Mouse (Mus musculus): ENCODE measurements around the gene Stk11.

Stk11 gene

DNA sequence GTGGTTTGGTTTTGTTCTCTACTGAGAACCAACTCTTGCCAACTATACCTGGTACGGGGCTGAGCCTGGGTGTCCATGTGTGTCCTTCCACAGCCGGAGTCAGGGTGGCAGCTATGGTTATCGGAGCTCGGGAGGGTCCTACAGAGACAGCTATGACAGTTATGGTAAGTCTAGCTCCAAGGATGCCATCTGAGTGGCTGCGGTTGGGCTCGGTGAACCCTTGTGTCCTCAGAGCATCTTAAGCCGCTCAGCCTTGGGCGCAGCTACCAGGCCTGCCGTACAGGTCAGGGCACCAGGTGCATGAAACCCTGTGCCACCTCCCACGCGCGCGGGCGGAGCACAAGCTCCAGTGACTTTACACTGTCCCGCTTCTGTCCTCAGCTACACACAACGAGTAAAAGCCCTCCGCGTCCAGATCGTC, 55.0 kb downstream of the Stk11 start:
- no peak for DNase-seq (ENCODE audit: low read depth)

DNA sequence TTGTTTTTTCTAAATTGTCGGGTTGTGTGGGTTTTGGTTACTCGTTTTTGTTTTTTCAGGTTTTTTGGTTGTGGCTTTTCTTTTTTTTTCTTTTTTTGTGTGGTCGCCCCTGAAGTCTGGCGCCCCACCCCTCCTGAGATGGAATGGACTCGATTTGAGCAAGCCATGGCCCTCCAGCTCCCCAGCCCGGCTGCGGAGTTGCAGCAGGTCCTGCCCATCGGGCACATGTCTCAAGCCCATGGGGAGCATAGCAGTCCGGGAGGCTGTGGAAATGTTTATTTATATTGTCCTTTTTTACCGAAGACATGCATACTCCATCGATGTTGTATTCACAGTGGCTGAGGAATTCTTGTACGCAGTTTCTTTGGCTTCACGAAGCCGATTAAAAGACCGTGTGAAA, 55.6 kb downstream of the Stk11 start:
- no peak for DNase-seq (ENCODE audit: low read depth)

DNA sequence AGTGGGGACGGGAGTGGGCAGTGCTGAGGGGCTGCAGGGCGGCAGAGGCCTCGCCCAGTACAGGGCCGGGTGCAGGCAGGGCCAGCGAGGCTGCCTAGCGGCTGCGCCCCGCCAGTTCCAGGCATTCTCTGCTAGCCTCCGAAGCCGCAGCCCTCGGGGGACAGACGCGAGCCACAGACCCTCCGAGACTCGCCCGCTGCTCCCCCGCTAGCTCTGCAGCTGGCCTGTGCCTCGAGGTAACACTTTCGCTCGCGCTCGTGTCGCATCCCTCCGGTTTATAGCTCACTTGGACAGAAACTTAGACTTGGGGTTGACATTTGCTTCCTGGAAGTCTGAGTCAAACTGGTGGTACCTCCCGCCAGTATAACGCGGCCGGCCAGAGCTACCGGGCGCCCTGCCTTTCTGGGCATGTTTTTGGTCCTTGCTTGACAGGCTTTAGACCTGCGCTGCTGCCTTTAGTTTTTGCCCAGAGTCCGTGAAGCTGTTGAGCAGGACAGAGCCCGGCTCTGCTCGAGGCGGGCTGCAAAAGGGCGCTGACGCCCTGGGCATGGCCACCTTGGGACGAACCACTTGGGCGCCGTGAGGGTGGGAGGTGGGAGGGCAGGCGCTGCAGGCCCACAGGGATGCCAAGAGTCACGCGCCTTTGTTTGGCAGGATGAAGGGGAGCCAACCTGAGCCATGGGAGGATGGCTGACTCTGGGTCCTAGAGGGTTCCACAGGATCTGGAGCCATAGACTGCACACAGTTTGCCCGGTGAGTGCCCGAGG, 56.3 kb downstream of the Stk11 start:
- DNase-seq (ENCODE audit: low read depth), result no peak

- DNase-seq (ENCODE audit: low read depth), result peak; percentile 90
Observed at GRCm38 (mm10) chr10:80172527-80173292, 57.1 kb downstream of the Stk11 start, which contains the start of gene 1600002K03Rik. 1600002K03Rik (plus strand) TSS chr10:80172944.

DNA sequence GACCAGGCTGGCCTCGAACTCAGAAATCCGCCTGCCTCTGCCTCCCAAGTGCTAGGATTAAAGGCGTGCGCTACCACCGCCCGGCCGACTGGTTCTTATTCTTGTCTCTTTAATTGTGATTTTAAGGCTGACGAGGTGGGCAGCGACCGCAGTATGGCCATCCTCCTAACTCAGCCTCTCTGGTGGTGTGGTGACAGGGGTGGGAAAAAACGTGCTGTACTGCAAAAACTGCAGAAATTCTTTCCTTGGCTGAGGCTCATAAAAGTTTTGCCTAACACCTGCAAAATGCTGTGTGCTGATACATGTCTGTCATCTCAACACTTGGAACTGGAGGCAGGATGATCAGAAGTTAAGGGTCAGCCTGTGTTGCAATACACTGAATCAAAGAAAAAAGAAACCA, 57.8 kb downstream of the Stk11 start:
- no peak for DNase-seq (ENCODE audit: low read depth)

DNA sequence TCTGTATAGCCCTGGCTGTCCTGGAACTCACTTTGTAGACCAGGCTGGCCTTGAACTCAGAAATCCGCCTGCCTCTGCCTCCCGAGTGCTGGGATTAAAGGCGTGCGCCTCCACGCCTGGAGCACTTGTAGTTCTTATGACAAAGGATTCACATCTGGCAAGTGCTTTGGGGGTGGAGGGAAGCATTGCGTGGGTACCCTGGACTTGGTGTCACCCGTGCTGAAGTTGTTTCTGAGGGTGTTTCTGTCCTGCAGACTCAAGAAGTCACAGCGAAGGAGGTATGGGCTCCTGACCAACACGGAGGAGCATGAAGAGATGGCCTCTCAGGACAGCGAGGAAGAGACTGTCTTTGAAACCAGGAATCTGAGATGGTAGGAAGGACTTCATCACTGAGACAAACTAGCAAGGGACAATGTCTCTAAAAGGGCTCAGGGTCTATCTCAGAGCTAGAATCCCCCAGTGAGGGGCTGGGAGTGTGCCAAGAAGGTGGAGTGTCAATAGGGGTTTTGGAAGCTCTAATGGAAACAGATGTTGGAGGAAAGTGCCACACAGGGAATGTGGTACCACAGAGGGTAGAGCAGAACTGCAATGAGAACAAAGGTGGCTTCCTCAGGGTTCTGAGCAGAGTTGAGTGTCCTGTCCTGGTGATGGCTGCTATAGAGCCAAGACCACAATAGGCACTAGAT, 58.5 kb downstream of the Stk11 start:
- DNase-seq (ENCODE audit: low read depth), result no peak

DNA sequence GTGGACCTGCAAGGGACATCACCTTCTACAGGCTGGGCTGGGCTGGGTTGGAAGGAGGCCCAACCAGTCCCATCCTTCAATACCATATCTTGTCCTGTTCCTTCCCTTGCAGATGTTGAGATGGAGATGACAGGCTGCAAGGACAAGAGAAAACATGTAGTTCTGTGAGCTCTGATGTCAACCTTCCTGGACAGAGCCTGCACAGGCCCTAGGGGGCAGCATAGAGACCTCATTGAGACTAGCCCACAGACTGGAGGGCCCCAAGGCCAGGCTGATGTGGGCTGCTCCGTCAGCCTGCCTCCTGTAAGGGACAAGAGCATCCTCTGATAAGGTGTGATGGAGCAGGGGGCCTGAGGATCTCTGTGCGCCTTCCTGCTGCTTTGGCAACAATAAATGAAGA, 59.1 kb downstream of the Stk11 start:
- DNase-seq (ENCODE audit: low read depth), result peak; percentile 77

GRCm38 (mm10) chr10:80175536-80176269, 60.1 kb downstream of the Stk11 start:
- peak; percentile 79 for DNase-seq (ENCODE audit: low read depth)

DNA sequence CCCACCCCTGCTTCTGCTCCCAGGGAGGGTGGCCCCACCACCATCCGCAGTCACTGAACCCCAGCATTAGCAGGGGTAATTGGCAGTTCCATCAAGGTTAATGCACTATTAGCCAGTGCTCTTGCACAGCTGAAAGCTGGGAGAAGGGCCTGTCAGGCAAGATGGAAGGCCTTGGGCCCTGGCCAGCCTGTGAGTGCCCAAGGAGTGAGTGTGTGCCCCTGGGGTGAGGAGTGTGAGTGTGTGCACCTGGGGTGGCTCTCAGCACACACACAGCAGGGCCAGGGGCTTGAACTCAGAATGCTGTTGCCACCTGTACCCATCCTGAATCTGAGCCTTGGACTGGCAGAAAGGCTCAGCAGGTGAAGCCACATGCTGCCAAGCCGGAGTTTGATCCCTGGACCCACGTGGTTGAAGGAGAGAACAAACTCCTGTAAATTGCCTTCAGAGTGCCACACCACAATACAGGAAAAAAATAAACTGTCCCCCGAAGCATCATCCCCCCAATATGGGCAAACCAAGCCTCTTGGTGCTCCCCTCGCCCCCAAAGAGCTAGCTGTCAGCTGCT, 60.7 kb downstream of the Stk11 start:
- peak; percentile 69 for DNase-seq (ENCODE audit: low read depth)

- peak; percentile 48 for DNase-seq (ENCODE audit: low read depth)
Observed at GRCm38 (mm10) chr10:80177441-80178279, 62.1 kb downstream of the Stk11 start.

- no peak for DNase-seq (ENCODE audit: low read depth)
Observed at GRCm38 (mm10) chr10:80179068-80180051, 63.8 kb downstream of the Stk11 start, which contains the start of gene Efna2. Efna2 (plus strand) TSS chr10:80179482.
